Mouse (Mus musculus) small intestine, adult 2 months (tissue): ENCODE results near the gene Tmem235.

Experiments used
- CTCF ChIP-seq: fragments of 200-500 bp; IDR thresholded peaks from 2 replicates; pipeline ENCODE4 v1.5.1; 2012; ENCODE audit warnings: low read depth, mild to moderate bottlenecking, control low read depth, inconsistent platforms, low read length, moderate library complexity, mixed read lengths; ENCODE audit not compliant: insufficient replicate concordance, insufficient read length; ENCODE audit errors: extremely low read depth
- POLR2A ChIP-seq: fragments of 200-500 bp; IDR thresholded peaks from 2 replicates; pipeline ENCODE4 v1.6.1; 2012; ENCODE audit warnings: low read depth, mild to moderate bottlenecking, control low read depth, inconsistent platforms, low read length, moderate library complexity

DNA sequence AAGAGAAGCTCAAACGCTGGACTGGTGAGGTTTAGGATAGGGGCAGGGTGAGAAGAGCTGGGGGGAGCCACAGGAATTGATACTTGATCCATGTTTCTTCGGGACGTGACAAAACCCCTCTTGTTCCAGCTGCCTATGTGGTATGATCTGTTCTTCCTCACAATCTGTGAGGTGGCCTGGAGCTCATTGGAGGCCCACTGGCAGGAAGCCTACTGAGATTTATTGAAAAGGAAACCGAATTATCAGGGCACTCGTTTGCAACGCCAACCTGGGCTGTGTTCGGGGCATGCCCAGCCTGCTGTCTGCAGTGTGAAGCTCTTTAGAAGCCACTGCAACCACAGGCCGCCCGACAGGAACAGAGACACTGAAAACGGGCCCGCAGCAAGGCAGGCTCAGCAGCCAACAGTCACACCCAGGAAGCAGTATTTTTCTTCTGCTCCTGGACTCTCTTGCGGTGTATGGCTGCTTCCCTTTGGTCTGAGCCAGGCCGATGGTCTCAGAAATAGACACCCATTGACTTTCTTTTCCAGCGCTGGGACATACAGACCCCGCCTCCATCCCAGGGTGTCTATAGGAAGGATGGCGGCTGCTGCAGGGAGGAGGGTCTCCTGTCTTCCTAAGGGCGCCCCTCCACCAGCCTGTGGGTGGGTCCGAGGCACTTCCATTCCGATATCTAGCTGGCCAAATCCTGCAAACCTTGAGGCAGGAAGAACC lies 12.1 kb upstream of the Tmem235 start:
- TF ChIP-seq CTCF, result no peak
- no peak for TF ChIP-seq POLR2A
